Mouse (Mus musculus): ENCODE measurements around the gene Tubg2.
A peak's percentile ranks its signal among the peaks of the same experiment; 100 is the strongest.
"Not testable (repeated sequence)": the region's sequence is repeated elsewhere in the genome, so short reads cannot be mapped to it uniquely, and the experiment has no call there.

Gene Tubg2

GRCm38 (mm10) chr11:101155728-101156371 lies at the start of gene Tubg2:
TSS of gene Tubg2 (plus strand) at chr11:101155907.
- no peak for DNase-seq (ENCODE audit: low read depth, low spot score)

- DNase-seq (ENCODE audit: low read depth, low spot score), result no peak
These were observed 46.4 kb upstream of the Tubg2 start for GRCm38 (mm10) chr11:101109351-101109750.

GRCm38 (mm10) chr11:101110708-101111107 lies 45.0 kb upstream of the Tubg2 start:
- DNase-seq (ENCODE audit: low read depth, low spot score), result no peak

- no peak for DNase-seq (ENCODE audit: low read depth, low spot score)
These were observed 44.5 kb upstream of the Tubg2 start for GRCm38 (mm10) chr11:101111178-101111577.

GRCm38 (mm10) chr11:101112186-101112585 lies 43.5 kb upstream of the Tubg2 start:
- DNase-seq (ENCODE audit: low read depth, low spot score), result no peak

- no peak for DNase-seq (ENCODE audit: low read depth, low spot score)
These were observed 40.1 kb upstream of the Tubg2 start for GRCm38 (mm10) chr11:101115564-101115963.

- no peak for DNase-seq (ENCODE audit: low read depth, low spot score)
These were observed 37.6 kb upstream of the Tubg2 start for GRCm38 (mm10) chr11:101118105-101118504.

GRCm38 (mm10) chr11:101119131-101119760 lies 36.5 kb upstream of the Tubg2 start:
- no peak for DNase-seq (ENCODE audit: low read depth, low spot score)

- DNase-seq (ENCODE audit: low read depth, low spot score), result peak; percentile 100
These were observed 35.8 kb upstream of the Tubg2 start, which contains the start of the genes Retreg3 and Tubg1 for GRCm38 (mm10) chr11:101119761-101120544. TSS of gene Retreg3 (minus strand) at chr11:101119893. TSS of gene Tubg1 (plus strand) at chr11:101119938.

- no peak for DNase-seq (ENCODE audit: low read depth, low spot score)
These were observed 35.0 kb upstream of the Tubg2 start for GRCm38 (mm10) chr11:101120545-101121188.

- not testable (repeated sequence) for DNase-seq (ENCODE audit: low read depth, low spot score)
These were observed 31.2 kb upstream of the Tubg2 start for GRCm38 (mm10) chr11:101124494-101124893.

GRCm38 (mm10) chr11:101125008-101125407 lies 30.7 kb upstream of the Tubg2 start:
- DNase-seq (ENCODE audit: low read depth, low spot score), result not testable (repeated sequence)

GRCm38 (mm10) chr11:101127075-101127474 lies 28.6 kb upstream of the Tubg2 start:
- DNase-seq (ENCODE audit: low read depth, low spot score), result no peak

- DNase-seq (ENCODE audit: low read depth, low spot score), result peak; percentile 61
These were observed 26.6 kb upstream of the Tubg2 start for GRCm38 (mm10) chr11:101128996-101129577.

- DNase-seq (ENCODE audit: low read depth, low spot score), result peak; percentile 93
These were observed 25.5 kb upstream of the Tubg2 start for GRCm38 (mm10) chr11:101130056-101130756.

GRCm38 (mm10) chr11:101131187-101131586 lies 24.5 kb upstream of the Tubg2 start:
- DNase-seq (ENCODE audit: low read depth, low spot score), result no peak

GRCm38 (mm10) chr11:101131701-101132100 lies 24.0 kb upstream of the Tubg2 start:
- no peak for DNase-seq (ENCODE audit: low read depth, low spot score)

GRCm38 (mm10) chr11:101133037-101133436 lies 22.7 kb upstream of the Tubg2 start:
- DNase-seq (ENCODE audit: low read depth, low spot score), result no peak

GRCm38 (mm10) chr11:101134217-101134865 lies 21.4 kb upstream of the Tubg2 start:
- DNase-seq (ENCODE audit: low read depth, low spot score), result no peak

- DNase-seq (ENCODE audit: low read depth, low spot score), result no peak
These were observed 18.7 kb upstream of the Tubg2 start for GRCm38 (mm10) chr11:101137000-101137399.

Measured in skeletal muscle tissue, adult 2 months (tissue).